Mouse (Mus musculus): ENCODE measurements at regions not wholly inside any gene's neighbourhood (a gene's known extent, or its start where the extent isn't known, plus 50 kb on each side); places are given as distances from the start of the nearest gene placed in this dataset.

- TF ChIP-seq CTCF (IDR thresholded peaks at IDR 0.05; ENCODE audit: insufficient read depth, low read length) (no peak), POLR2A (IDR thresholded peaks at IDR 0.05; ENCODE audit: borderline replicate concordance, extremely low read depth, low read depth, low read length) (no peak)
Measured at GRCm38 (mm10) chr11:45256019-45256418, 595.8 kb upstream of the Clint1 start.

Measured in lung, adult 2 months (tissue).